Mouse (Mus musculus) embryonic facial prominence, embryonic 14.5 days (tissue): ENCODE measurements around the gene Tnni1. TPM values are rescaled to one million over a fixed set of nuclear protein-coding genes. Genes with fewer than 3 reads are reported as not detected.

ENCODE experiments used
- ATAC-seq: fragments of 200-750 bp; cut with Nextera tagmentation; 2 replicates; pipeline ENCODE4 v1.8.0; 2017; ENCODE audit warnings: low read depth, moderate number of reproducible peaks, moderate TSS enrichment
- DNase-seq: peaks from one replicate; pipeline ENCODE4 v3.0.0-alpha.2; 2015; ENCODE audit warnings: low spot score
- H3K27ac ChIP-seq: fragments of 300-500 bp; sonication (generic); replicated peaks from 2 replicates; pipeline ENCODE4 v1.5.1; 2014; ENCODE audit warnings: low read depth, mild to moderate bottlenecking, low read length, moderate library complexity
- H3K27me3 ChIP-seq: fragments of 300-500 bp; sonication (generic); replicated peaks from 2 replicates; pipeline ENCODE4 v1.6.1; 2014; ENCODE audit warnings: low read length; ENCODE audit not compliant: control insufficient read depth, insufficient read depth
- H3K36me3 ChIP-seq: fragments of 300-500 bp; sonication (generic); 2 replicates; pipeline ENCODE4 v1.6.1; 2014; ENCODE audit warnings: low read length, mixed read lengths; ENCODE audit not compliant: control insufficient read depth, insufficient read depth
- H3K4me1 ChIP-seq: fragments of 300-500 bp; sonication (generic); 2 replicates; pipeline ENCODE4 v1.6.1; 2014; ENCODE audit warnings: antibody characterized with exemption, low read length; ENCODE audit not compliant: control insufficient read depth, insufficient read depth
- H3K4me2 ChIP-seq: fragments of 300-500 bp; sonication (generic); 2 replicates; pipeline ENCODE4 v1.6.1; 2014; ENCODE audit warnings: low read depth, mild to moderate bottlenecking, low read length, moderate library complexity, mixed read lengths
- H3K4me3 ChIP-seq: fragments of 300-500 bp; sonication (generic); 2 replicates; pipeline ENCODE4 v1.5.1; 2014; ENCODE audit warnings: low read depth, mild to moderate bottlenecking, low read length
- H3K9ac ChIP-seq: fragments of 300-500 bp; sonication (generic); 2 replicates; pipeline ENCODE4 v1.6.1; 2014; ENCODE audit warnings: low read depth, mild to moderate bottlenecking, low read length, moderate library complexity, mixed read lengths
- H3K9me3 ChIP-seq: fragments of 300-500 bp; sonication (generic); 2 replicates; pipeline ENCODE4 v1.6.1; 2016; ENCODE audit warnings: low read length; ENCODE audit not compliant: control insufficient read depth
- whole genome bisulfite sequencing: fragments of 180-500 bp; shearing (Covaris S2); extraction: QIAGEN DNeasy Blood & Tissue Kit; methylation state at CpG from one replicate; pipeline ENCODE4 v1.1.7; 2014; 5-methylcytosine and 5-hydroxymethylcytosine counted together
- polyA plus RNA-seq: library from polyadenylated mRNA; unstranded; fragments of >200 nt; fragmentation: Nextera tagmentation; extraction: Ambion mirVana; gene quantifications from 2 replicates; pipeline ENCODE4 v1.2.1, GENCODE M21; 2014

Gene Tnni1
- polyA plus RNA-seq, 1 experiment from 2014 or later, result 738 TPM

GRCm38 (mm10) chr1:135789815-135790214, 10.6 kb downstream of the Tnni1 start:
- DNase-seq (no peak), ATAC-seq (no peak)
- Histone ChIP-seq H3K9ac (no peak overlapping the region), H3K9me3 (no peaks in the 10 kb centered on the region), H3K4me3 (no peak overlapping the region), H3K36me3 (no peaks in the 10 kb centered on the region), H3K4me2 (no peak overlapping the region), H3K27me3 (no peaks in the 10 kb centered on the region), H3K27ac (no peak overlapping the region), H3K4me1 (peaks cover 12% of the 10 kb centered on the region)
- WGBS, result 21% methylated on average over 5 of the region's 5 CpGs

GRCm38 (mm10) chr1:135792143-135792939, 13.1 kb downstream of the Tnni1 start:
- DNase-seq (no peak), ATAC-seq (no peak)
- no peaks in the 10 kb centered on the region for H3K9me3 ChIP-seq
- H3K4me3 ChIP-seq, result no peak overlapping the region
- H3K4me1 ChIP-seq, result peaks cover 15% of the 10 kb centered on the region
- no peak overlapping the region for H3K27ac ChIP-seq
- no peak overlapping the region for H3K4me2 ChIP-seq
- H3K27me3 ChIP-seq, result no peaks in the 10 kb centered on the region
- H3K9ac ChIP-seq, result no peak overlapping the region
- 58% methylated on average over 13 of the region's 13 CpGs for WGBS
- H3K36me3 ChIP-seq, result no peaks in the 10 kb centered on the region

GRCm38 (mm10) chr1:135793370-135794215, 14.4 kb downstream of the Tnni1 start:
- no peaks in the 10 kb centered on the region for H3K9me3 ChIP-seq
- ATAC-seq, result peak; percentile 31
- H3K27me3 ChIP-seq, result no peaks in the 10 kb centered on the region
- no peak for DNase-seq
- H3K27ac ChIP-seq, result peak overlapping the region; percentile 35
- H3K4me2 ChIP-seq, result peak overlapping the region; percentile 51
- peak overlapping the region; percentile 13 for H3K4me3 ChIP-seq
- 14% methylated on average over 25 of the region's 27 CpGs for WGBS
- H3K36me3 ChIP-seq, result no peaks in the 10 kb centered on the region
- peaks cover 15% of the 10 kb centered on the region for H3K4me1 ChIP-seq
- H3K9ac ChIP-seq, result peak overlapping the region; percentile 47

GRCm38 (mm10) chr1:135794216-135795134, 15.2 kb downstream of the Tnni1 start:
- H3K9me3 ChIP-seq, result no peaks in the 10 kb centered on the region
- peak overlapping the region; percentile 51 for H3K4me2 ChIP-seq
- WGBS, result 28% methylated on average over 19 of the region's 20 CpGs
- H3K4me3 ChIP-seq, result peak overlapping the region; percentile 13
- H3K36me3 ChIP-seq, result no peaks in the 10 kb centered on the region
- DNase-seq (peak; percentile 84), ATAC-seq (peak; percentile 80)
- H3K27me3 ChIP-seq, result no peaks in the 10 kb centered on the region
- H3K27ac ChIP-seq, result peak overlapping the region; percentile 35; the same call in 1 of the 2 replicates
- H3K9ac ChIP-seq, result peak overlapping the region; percentile 47
- H3K4me1 ChIP-seq, result peaks cover 15% of the 10 kb centered on the region

GRCm38 (mm10) chr1:135798492-135798891, 19.3 kb downstream of the Tnni1 start:
- no peak overlapping the region for H3K4me3 ChIP-seq
- DNase-seq (no peak), ATAC-seq (no peak)
- H3K9ac ChIP-seq, result no peak overlapping the region
- peaks cover 18% of the 10 kb centered on the region for H3K4me1 ChIP-seq
- H3K36me3 ChIP-seq, result no peaks in the 10 kb centered on the region
- H3K27ac ChIP-seq, result peak overlapping the region; percentile 17; the same call in 1 of the 2 replicates
- no peaks in the 10 kb centered on the region for H3K9me3 ChIP-seq
- 57% methylated on average over 1 of the region's 1 CpGs for WGBS
- H3K27me3 ChIP-seq, result no peaks in the 10 kb centered on the region
- H3K4me2 ChIP-seq, result no peak overlapping the region

- Histone ChIP-seq H3K27ac (peak overlapping the region; percentile 17; the same call in 1 of the 2 replicates), H3K9me3 (no peaks in the 10 kb centered on the region), H3K4me2 (no peak overlapping the region), H3K9ac (0 out of 2 replicates have a peak overlapping the region, but pooled peaks have one; percentile 12), H3K36me3 (no peaks in the 10 kb centered on the region), H3K4me3 (0 out of 2 replicates have a peak overlapping the region, but pooled peaks have one; percentile 4), H3K4me1 (peaks cover 12% of the 10 kb centered on the region; the same call in 1 of the 2 replicates), H3K27me3 (no peaks in the 10 kb centered on the region)
- ATAC-seq (no peak), DNase-seq (no peak)
- 47% methylated on average over 8 of the region's 8 CpGs for WGBS
Observed at GRCm38 (mm10) chr1:135799109-135799627, 19.9 kb downstream of the Tnni1 start.

- peaks cover 6% of the 10 kb centered on the region; the same call in 1 of the 2 replicates for H3K4me1 ChIP-seq
- H3K9ac ChIP-seq, result peak overlapping the region; percentile 12; the same call in 1 of the 2 replicates
- DNase-seq (peak; percentile 67), ATAC-seq (peak; percentile 60)
- H3K4me2 ChIP-seq, result no peak overlapping the region
- 45% methylated on average over 8 of the region's 8 CpGs for WGBS
- H3K36me3 ChIP-seq, result no peaks in the 10 kb centered on the region
- H3K27me3 ChIP-seq, result no peaks in the 10 kb centered on the region
- 0 out of 2 replicates have a peak overlapping the region, but pooled peaks have one; percentile 4 for H3K4me3 ChIP-seq
- H3K27ac ChIP-seq, result 0 out of 2 replicates have a peak overlapping the region, but pooled peaks have one; percentile 1
- no peaks in the 10 kb centered on the region for H3K9me3 ChIP-seq
Observed at GRCm38 (mm10) chr1:135800192-135800950, 21.1 kb downstream of the Tnni1 start.
